Mouse (Mus musculus) kidney, embryonic 14.5 days (tissue): ENCODE results near the gene Nlrp3. TPM values are rescaled to one million over a fixed set of nuclear protein-coding genes. Genes with fewer than 3 reads are reported as not detected.

Experiments
- ATAC-seq: fragments of 200-750 bp; cut with Nextera tagmentation; 2 replicates; pipeline ENCODE4 v1.8.0; 2017; ENCODE audit warnings: moderate number of reproducible peaks, mild to moderate bottlenecking, moderate TSS enrichment, moderate library complexity; ENCODE audit not compliant: low FRiP score, low TSS enrichment
- H3K27ac ChIP-seq: fragments of 300-500 bp; sonication (generic); 2 replicates; pipeline ENCODE4 v1.5.1; 2014; ENCODE audit warnings: low read depth, mild to moderate bottlenecking, low read length, moderate library complexity, mixed read lengths
- H3K27me3 ChIP-seq: fragments of 300-500 bp; sonication (generic); 2 replicates; pipeline ENCODE4 v1.6.1; 2014; ENCODE audit warnings: mild to moderate bottlenecking, low read length; ENCODE audit not compliant: control insufficient read depth, insufficient read depth
- H3K36me3 ChIP-seq: fragments of 300-500 bp; sonication (generic); 2 replicates; pipeline ENCODE4 v1.6.1; 2014; ENCODE audit warnings: low read length, mixed read lengths; ENCODE audit not compliant: control insufficient read depth, insufficient read depth
- H3K4me1 ChIP-seq: fragments of 300-500 bp; sonication (generic); 2 replicates; pipeline ENCODE4 v1.6.1; 2014; ENCODE audit warnings: low read length, mixed read lengths; ENCODE audit not compliant: control insufficient read depth, insufficient read depth
- H3K4me2 ChIP-seq: fragments of 300-500 bp; sonication (generic); replicated peaks from 2 replicates; pipeline ENCODE4 v1.6.1; 2014; ENCODE audit warnings: low read depth, mild to moderate bottlenecking, low read length
- H3K4me3 ChIP-seq: fragments of 300-500 bp; sonication (generic); 2 replicates; pipeline ENCODE4 v1.5.1; 2014; ENCODE audit warnings: mild to moderate bottlenecking, low read length
- H3K9ac ChIP-seq: fragments of 300-500 bp; sonication (generic); 2 replicates; pipeline ENCODE4 v1.6.1; 2014; ENCODE audit warnings: low read depth, mild to moderate bottlenecking, low read length, moderate library complexity
- H3K9me3 ChIP-seq: fragments of 300-500 bp; sonication (generic); 2 replicates; pipeline ENCODE4 v1.6.1; 2016; ENCODE audit warnings: low read length; ENCODE audit not compliant: control insufficient read depth
- WGBS: fragments of 180-500 bp; shearing (Covaris S2); extraction: QIAGEN DNeasy Blood & Tissue Kit; methylation state at CpG from one replicate; pipeline ENCODE4 v1.1.7; 2014; 5-methylcytosine and 5-hydroxymethylcytosine counted together
- polyA plus RNA-seq: library from polyadenylated mRNA; unstranded; fragments of >200 nt; fragmentation: Nextera tagmentation; extraction: Ambion mirVana; gene quantifications from 2 replicates; pipeline ENCODE4 v1.2.1, GENCODE M21; 2014

The Nlrp3 gene
- polyA plus RNA-seq: 0.10 and 0.22 TPM in 2 replicates

- no peaks in the 10 kb centered on the region for H3K9me3 ChIP-seq
- 52% methylated on average over 3 of the region's 3 CpGs for WGBS
- no peak for ATAC-seq
- H3K36me3 ChIP-seq: no peaks in the 10 kb centered on the region
- no peaks in the 10 kb centered on the region for H3K27me3 ChIP-seq
- no peak within 1 kb of the TSS for H3K27ac ChIP-seq
- no peak within 1 kb of the TSS for H3K4me3 ChIP-seq
- H3K9ac ChIP-seq: no peak within 1 kb of the TSS
- no peak within 1 kb of the TSS for H3K4me2 ChIP-seq
- H3K4me1 ChIP-seq: peaks cover 9% of the 10 kb centered on the region; the same call in 1 of the 2 replicates
Observed at GRCm38 (mm10) chr11:59541324-59541723, at the start of gene Nlrp3. TSS of gene Nlrp3 (plus strand) at chr11:59541568.

- Histone ChIP-seq H3K27ac (no peak overlapping the region), H3K4me2 (no peak overlapping the region), H3K9ac (no peak overlapping the region), H3K4me1 (no peaks in the 10 kb centered on the region), H3K4me3 (no peak overlapping the region), H3K36me3 (peaks cover 99% of the 10 kb centered on the region), H3K27me3 (no peaks in the 10 kb centered on the region), H3K9me3 (no peaks in the 10 kb centered on the region)
- ATAC-seq: no peak
- WGBS: 88% methylated on average over 6 of the region's 6 CpGs
Observed at GRCm38 (mm10) chr11:59496672-59497310, 44.6 kb upstream of the Nlrp3 start.

GRCm38 (mm10) chr11:59497747-59498146 is 43.6 kb upstream of the Nlrp3 start:
- no peak overlapping the region for H3K4me2 ChIP-seq
- H3K27me3 ChIP-seq: no peaks in the 10 kb centered on the region
- 91% methylated on average over 7 of the region's 7 CpGs for WGBS
- no peak overlapping the region for H3K9ac ChIP-seq
- no peak overlapping the region for H3K27ac ChIP-seq
- no peak overlapping the region for H3K4me3 ChIP-seq
- ATAC-seq: no peak
- H3K9me3 ChIP-seq: no peaks in the 10 kb centered on the region
- H3K36me3 ChIP-seq: peaks cover 99% of the 10 kb centered on the region
- no peaks in the 10 kb centered on the region for H3K4me1 ChIP-seq

- 94% methylated on average over 5 of the region's 5 CpGs for WGBS
- Histone ChIP-seq H3K27me3 (no peaks in the 10 kb centered on the region), H3K4me1 (peaks cover 9% of the 10 kb centered on the region; the same call in 1 of the 2 replicates), H3K27ac (no peak overlapping the region), H3K9me3 (no peaks in the 10 kb centered on the region), H3K36me3 (peaks cover 72% of the 10 kb centered on the region), H3K9ac (no peak overlapping the region), H3K4me3 (no peak overlapping the region), H3K4me2 (no peak overlapping the region)
- ATAC-seq: no peak
Observed at GRCm38 (mm10) chr11:59501978-59502700, 39.2 kb upstream of the Nlrp3 start.

- peak overlapping the region; percentile 88 for H3K4me2 ChIP-seq
- peak; percentile 42 for ATAC-seq
- H3K27ac ChIP-seq: peak overlapping the region; percentile 93
- peaks cover 40% of the 10 kb centered on the region for H3K36me3 ChIP-seq
- no peaks in the 10 kb centered on the region for H3K27me3 ChIP-seq
- H3K4me3 ChIP-seq: peak overlapping the region; percentile 84
- under 1% methylated on average over 21 of the region's 21 CpGs for WGBS
- no peaks in the 10 kb centered on the region for H3K9me3 ChIP-seq
- H3K9ac ChIP-seq: peak overlapping the region; percentile 95
- peaks cover 13% of the 10 kb centered on the region; the same call in 1 of the 2 replicates for H3K4me1 ChIP-seq
Observed at GRCm38 (mm10) chr11:59505351-59505838, 36.0 kb upstream of the Nlrp3 start.

- WGBS: under 1% methylated on average over 60 of the region's 71 CpGs
- Histone ChIP-seq H3K4me1 (peaks cover 13% of the 10 kb centered on the region; the same call in 1 of the 2 replicates), H3K4me2 (peak overlapping the region; percentile 88), H3K4me3 (peak overlapping the region; percentile 84), H3K9ac (peak overlapping the region; percentile 95), H3K27me3 (no peaks in the 10 kb centered on the region), H3K36me3 (peaks cover 39% of the 10 kb centered on the region), H3K27ac (peak overlapping the region; percentile 93), H3K9me3 (no peaks in the 10 kb centered on the region)
- peak; percentile 96 for ATAC-seq
Observed at GRCm38 (mm10) chr11:59505839-59506712, 35.3 kb upstream of the Nlrp3 start.

- peak overlapping the region; percentile 95 for H3K9ac ChIP-seq
- H3K27ac ChIP-seq: peak overlapping the region; percentile 93
- H3K4me3 ChIP-seq: peak overlapping the region; percentile 84
- H3K4me1 ChIP-seq: peaks cover 13% of the 10 kb centered on the region; the same call in 1 of the 2 replicates
- H3K4me2 ChIP-seq: peak overlapping the region; percentile 88
- H3K27me3 ChIP-seq: no peaks in the 10 kb centered on the region
- under 1% methylated on average over 14 of the region's 14 CpGs for WGBS
- ATAC-seq: peak; percentile 3; the same call in 1 of the 2 replicates
- H3K36me3 ChIP-seq: peaks cover 36% of the 10 kb centered on the region
- H3K9me3 ChIP-seq: no peaks in the 10 kb centered on the region
Observed at GRCm38 (mm10) chr11:59506713-59507074, 34.7 kb upstream of the Nlrp3 start.

GRCm38 (mm10) chr11:59511558-59511957 is 29.8 kb upstream of the Nlrp3 start:
- WGBS: 33% methylated on average over 1 of the region's 1 CpGs
- peaks cover 9% of the 10 kb centered on the region; the same call in 1 of the 2 replicates for H3K36me3 ChIP-seq
- no peak for ATAC-seq

More at GRCm38 (mm10) chr11:59511558-59511957, 29.8 kb upstream of the Nlrp3 start:
- no peak overlapping the region for H3K9ac ChIP-seq
- no peak overlapping the region for H3K4me2 ChIP-seq
- H3K27me3 ChIP-seq: no peaks in the 10 kb centered on the region
- H3K27ac ChIP-seq: no peak overlapping the region
- no peaks in the 10 kb centered on the region for H3K9me3 ChIP-seq
- peaks cover 5% of the 10 kb centered on the region; the same call in 1 of the 2 replicates for H3K4me1 ChIP-seq
- H3K4me3 ChIP-seq: no peak overlapping the region
